Mouse (Mus musculus): ENCODE data around the gene Nfkbil1.

Nfkbil1 gene

DNA sequence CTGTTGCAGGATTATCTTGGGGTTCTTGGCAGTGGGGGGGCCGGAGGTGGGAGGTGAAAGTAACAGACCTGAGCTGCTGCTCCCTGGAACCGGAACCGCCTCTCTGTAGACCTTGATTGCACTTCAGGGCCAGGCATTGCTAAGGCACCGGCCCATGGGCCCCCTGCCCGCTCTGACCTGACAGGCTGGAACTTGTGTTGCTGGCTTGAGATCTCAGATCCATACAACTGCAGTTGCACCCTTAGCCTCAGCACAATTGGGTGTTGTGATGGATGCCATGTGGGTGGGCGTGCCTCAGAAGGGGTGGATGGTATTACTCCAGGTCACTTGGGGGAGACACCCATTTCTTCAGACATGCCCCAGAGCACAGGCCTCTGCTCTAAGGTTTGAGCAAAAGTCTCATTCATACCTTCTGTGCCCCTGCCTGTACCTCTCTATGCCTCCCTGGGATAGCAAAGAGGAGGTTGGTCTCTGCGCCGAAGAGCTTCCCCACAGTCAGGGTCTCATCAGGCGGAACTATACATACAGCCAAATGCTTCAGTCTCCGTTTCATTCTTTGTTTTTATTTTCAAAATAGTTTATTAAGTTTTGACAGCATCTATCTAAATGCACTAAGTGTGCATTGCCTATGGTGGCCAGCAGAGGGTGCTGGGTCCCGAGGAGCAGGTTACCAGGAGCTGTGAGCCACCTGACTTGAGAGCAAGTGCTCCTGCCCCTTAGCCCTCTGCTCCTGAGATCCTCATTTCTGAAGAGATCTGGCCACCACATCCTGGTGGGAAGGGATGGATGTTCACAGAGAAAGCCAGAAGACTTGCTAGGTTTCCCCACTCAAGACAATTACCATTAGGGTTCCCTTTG, 18.9 kb upstream of the Nfkbil1 start:
- no peak for ATAC-seq (ENCODE audit: low TSS enrichment)

DNA sequence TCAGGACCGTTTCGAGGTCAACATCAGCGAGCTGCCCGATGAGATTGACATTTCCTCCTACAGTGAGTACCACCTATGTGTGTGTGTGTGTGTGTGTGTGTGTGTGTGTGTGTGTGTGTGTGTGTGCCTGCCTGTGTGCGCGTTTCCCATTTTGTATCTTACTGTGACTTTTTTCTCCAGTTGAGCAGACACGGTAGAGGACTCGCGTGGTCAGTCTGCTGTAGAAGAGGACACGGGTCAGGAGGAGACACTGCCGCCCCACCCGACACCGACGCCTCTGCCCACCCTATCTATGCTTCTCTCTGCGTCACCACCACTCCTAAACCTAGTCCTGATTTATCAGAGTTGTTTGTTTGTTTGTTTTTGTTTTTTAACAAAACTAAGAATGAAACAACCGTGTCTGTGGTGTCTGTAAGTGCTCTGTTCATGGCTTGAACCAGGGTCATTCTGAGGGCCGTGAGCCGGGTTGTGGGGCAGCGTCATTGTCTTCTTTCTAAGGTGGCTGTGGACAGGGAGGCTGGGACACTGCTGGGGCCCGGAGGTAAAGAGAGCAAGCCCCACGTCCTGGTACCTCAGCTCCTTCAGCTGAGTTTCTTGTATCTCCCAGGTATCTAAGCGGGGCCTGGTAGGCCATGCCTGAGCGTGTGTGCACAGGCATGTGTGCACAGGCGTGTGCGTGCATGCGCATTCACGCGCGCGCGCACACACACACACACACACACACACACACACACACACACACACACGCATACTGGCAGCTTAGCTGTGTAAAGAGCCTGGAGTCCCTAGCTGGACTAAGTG, 17.9 kb upstream of the Nfkbil1 start:
- ATAC-seq (ENCODE audit: low TSS enrichment) = no peak

DNA sequence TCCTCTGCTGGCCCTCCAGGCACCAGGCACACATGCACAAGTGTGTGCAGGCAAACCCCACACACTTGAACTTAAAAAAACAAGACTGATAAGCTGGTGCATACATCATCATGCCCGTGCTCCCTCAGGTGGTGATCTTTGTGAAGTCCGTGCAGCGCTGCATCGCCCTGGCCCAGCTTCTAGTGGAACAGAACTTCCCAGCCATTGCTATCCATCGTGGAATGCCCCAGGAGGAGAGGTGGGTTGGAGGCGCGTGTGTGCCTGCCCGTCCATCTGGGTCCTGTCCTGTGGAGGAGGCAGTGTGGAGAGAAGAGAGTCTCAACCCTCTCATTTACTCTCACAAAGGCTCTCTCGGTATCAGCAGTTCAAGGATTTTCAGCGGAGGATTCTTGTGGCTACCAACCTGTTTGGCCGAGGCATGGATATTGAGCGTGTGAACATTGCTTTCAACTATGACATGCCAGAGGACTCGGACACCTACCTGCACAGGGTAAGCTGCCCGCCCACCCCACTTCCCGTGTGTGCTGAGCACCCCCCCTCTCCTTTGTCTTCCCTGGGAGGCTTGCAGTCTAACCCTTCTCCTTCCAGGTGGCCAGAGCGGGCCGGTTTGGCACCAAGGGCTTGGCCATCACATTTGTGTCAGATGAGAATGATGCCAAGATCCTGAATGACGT, 17.2 kb upstream of the Nfkbil1 start:
- ATAC-seq (ENCODE audit: low TSS enrichment) = 0 out of 2 replicates have a peak, but pooled peaks have one; percentile 29

DNA sequence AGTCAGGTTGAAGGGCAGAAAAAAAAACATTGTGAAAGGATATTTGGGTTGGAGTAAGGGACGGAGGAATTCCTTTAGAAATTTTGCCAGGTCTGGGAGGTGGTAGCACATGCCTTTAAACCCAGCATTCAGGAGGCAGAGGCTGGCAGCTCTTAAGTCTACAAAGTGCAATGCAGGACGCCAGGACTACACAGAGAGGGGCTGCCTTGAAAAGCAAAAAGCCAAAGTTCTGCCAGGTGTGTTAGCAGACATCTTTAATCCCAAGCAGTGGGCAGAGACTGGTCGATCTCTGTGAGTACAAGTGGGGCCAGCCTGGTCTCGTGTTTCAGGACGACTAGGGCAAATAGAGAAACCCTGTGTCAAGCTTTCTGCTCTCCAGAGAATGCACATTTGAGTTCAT, 16.4 kb upstream of the Nfkbil1 start:
- ATAC-seq (ENCODE audit: low TSS enrichment) = no peak

DNA sequence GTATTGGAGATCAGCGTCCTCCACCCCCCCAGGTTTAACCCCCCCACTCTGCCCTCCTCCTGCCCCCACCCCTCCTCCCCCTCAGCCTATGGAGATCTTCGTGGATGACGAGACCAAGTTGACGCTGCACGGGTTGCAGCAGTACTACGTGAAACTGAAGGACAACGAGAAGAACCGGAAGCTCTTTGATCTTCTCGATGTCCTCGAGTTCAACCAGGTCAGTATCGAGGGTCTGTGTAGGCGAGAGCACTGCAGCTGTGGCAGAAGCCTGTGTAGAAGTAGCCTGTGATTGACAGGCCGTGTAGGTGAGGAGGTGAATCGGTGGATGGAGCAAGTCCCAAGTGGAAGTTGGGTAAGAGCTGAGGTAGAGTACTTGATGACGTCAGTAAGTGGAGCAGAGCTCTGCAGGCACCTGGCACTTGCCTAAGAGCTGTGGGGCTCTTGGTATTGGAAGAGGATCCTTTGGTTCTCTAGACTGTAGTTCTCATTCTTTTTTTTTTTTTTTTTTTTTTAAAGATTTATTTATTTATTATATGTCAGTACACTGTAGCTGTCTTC, 15.6 kb upstream of the Nfkbil1 start:
- no peak for ATAC-seq (ENCODE audit: low TSS enrichment)

DNA sequence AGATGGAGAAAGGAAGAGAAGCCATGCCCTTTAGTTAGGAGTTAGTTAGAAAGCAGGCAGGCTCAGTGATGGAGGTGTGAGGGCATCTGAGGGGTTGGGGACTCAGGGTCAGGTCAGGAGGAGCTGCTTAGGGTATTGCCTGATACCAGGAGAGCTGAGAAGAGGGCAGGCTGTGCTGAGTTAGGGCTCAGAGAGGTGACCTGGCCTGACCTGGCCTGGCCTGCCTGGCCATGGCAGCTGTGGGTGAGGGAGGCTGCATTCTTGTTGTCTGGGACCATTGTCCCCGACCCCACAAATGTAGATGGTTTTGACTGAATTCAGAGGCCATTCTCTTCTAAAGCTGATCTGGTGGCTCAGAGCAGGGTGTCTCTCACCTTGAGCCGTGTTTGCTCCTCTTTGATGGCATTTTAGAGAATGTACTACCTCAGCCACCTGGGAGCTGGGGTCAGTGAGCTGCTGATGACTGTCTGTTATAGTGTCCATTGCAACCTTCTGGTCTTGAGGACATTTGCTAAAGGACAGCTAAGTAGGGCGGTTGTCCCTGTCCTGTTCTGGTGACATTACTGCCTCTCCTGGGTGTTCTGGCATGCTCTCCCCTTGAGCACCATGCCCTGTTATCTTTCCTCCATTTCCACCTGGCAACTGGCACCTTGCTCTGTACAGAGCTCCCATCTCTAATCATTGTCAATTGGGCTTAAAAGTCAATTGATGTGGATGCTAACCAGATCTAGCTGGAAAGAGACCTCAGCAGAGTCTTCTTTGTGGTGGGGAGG, 14.9 kb upstream of the Nfkbil1 start:
- ATAC-seq (ENCODE audit: low TSS enrichment) = no peak

DNA sequence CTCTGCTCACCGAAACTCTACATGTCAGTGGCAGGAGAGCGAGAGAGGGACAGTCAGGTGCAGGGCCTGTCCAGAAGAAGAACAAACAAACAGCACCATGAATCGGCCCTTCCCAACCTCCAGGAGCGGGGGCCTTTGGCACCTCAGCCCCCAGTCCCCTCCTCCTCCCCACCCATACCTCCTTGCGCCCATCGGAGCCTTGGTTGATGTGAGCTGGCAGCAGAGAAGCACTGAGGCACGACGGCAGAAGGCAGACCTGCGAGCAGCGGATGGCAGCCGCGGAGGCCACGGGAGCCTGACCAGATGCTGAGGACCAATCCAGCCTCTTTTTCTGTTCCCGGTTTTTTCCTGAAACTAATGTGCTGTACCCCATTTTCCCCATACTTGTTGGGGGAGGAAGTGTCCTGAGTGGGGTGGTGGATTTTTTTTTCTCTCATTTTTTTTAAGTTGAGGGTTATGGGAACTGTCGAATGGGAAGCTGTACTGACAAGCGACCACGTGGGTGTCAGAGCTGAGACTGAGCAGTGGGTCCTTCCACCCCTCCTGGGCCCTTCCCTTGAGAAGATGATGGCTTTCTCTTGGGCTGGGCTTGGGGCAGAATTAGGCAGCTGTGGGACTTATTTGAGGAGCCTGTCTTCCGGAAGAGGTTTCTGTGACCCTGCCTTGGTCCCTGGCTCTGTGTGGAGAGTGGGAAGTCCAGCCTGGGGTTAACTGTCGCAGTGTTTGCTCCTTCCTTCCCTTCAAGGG, 14.0 kb upstream of the Nfkbil1 start:
- ATAC-seq (ENCODE audit: low TSS enrichment) = no peak

DNA sequence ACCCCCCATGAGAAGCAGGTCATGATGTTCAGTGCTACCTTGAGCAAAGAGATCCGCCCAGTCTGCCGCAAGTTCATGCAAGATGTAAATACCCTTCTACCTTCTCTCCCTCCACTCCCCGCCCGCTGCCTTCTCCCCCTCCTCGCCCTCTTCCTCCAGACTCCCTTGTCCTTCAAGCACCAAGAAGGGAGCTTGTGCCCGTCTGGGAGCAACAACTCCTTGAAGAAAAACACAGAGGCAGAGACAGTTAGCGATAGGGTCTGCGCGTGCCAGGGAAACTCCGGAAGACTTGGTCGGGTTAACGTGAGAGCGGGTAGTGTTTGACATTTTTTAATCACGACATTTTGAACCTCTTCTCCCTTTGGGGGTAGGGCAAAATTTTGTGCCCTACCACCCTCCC, 13.4 kb upstream of the Nfkbil1 start:
- ATAC-seq (ENCODE audit: low TSS enrichment) = no peak

DNA sequence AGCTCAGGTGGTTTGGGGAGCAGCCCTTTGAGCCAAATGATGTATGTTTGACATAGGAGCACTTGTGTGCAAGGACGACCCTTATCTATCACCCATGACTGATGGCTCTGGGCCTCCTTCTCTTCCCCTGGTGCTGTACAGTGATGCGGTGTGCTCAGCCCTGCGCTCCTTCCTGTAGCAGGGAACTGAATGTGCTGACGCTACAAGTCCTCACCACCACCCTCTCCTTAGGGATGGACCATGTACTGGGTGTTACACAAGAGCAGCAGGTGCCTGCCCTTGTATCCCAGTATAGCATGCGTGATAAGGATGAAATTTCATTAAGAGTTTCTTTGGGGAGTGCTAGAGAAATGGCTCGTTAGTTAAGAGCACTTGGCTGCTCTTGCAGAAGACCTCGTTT, 11.6 kb upstream of the Nfkbil1 start:
- no peak for ATAC-seq (ENCODE audit: low TSS enrichment)

DNA sequence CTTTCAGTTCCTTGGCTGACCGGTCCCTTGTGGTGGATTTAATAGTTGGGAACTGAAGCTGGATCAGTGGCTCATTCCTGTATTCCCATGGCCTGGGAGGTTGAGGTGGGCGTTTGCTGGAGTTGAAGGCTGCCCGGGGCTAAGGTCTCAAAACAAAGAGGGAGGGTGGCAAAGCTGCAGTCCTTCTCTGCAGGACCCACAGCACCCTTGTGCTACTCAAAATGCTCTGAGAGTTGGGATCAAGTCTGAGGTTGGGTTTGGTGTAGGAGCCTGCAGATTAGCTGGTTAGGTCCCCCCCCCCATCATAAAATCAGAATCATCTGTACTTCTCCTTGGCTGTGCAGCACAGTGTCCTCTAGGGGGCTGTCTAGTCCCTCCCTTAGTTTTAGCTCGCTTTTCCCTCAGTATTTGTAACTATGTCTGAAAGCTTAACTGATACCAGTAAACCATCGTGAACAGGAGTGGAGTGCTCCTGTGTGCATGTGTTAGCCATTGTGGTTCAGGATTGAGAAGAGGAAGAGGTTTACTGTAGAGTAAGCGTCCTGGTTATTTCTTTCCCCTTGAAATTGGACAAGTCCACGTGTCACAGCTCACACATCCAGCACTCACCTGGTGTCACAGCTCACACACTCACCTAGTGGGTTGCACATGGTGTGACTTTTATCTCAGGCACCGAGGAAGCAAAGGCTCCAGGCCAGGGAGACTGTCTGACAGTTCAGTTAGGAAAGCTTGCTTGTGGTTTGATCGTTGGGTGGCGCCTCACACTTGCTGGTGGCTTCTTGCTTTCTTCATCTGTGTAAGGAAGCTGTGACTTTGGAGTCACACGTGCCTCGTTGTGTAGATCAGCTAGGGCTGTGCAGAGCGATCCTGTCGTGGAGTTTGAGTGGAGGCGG, 10.4 kb upstream of the Nfkbil1 start:
- ATAC-seq (ENCODE audit: low TSS enrichment) = no peak

DNA sequence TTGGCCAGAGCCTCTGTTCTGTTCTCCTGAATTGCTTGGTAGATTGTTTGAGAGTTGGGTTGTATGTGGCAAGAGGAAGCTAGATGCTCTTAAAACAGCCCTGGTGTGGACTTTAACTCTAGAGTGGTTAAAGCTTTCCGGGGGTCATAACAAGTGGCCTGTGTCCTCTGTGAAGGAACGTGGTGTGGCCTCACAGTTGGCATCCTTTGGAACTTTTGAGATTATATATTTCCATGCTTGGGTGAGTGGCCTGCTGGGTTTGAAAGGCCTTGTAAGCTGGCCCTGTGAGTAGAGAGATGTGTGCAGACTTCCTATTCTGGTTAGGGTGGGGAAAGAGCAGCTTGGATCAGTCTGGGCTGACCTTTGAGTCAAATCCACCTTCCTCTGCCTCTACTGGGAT, 9.4 kb upstream of the Nfkbil1 start:
- ATAC-seq (ENCODE audit: low TSS enrichment) = no peak

DNA sequence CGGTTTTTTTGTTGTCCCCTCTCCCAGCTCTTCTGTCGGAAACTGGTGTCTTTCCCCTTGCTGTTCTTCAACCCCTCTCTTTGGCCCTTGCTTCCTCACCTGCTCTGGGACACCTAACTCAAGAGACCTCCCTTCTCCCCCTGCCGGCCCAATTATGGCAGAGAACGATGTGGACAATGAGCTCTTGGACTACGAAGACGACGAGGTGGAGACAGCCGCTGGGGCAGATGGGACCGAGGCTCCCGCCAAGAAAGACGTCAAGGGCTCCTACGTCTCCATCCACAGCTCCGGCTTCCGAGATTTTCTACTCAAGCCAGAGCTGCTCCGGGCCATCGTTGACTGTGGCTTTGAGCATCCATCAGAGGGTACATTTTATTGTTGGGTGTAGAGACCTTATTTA, 7.5 kb upstream of the Nfkbil1 start:
- ATAC-seq (ENCODE audit: low TSS enrichment) = no peak

DNA sequence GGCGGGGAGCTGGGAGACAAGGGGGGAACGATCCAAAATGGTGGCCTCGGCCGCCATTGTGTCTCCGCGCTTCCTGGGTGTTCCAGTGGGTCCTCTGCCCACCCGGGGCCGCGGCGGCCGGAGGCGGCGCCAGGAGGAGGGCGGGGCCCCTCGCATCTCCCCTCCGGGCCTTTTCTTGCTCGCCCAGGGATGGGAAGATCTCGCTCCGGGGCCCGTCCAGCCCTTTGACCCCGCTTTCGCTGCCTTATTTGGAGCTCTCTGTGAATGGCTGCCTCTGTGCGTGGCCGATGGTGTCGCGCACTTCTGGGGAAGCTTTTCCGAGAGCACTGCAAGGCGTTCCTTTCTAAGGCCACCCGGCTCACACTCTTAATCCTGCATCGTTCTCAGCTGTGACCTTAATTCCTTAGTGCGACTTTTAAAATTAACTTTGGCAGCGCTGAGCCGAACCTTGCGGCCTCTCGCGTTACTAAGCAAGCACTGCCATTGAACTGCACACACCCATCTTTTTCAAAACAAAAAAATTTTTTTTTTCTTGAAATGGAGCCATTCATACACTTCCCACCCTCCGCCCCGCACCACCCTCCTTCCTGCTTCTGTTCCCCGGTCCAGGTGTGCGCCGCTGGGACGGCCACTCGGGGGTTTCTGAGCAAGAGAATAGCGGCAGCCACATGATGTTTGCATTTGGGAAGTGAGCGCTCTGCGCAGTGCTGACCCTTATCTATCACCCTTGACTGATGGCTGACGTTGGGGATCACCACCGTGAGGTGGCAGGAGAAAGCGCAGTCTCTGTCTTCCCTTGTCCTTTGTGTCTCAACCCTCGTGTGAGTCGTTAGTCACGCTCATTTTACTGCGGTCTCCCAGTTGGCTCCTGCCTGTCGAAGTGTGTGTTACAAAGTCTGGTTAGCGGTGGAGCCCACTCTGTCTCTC, 6.7 kb upstream of the Nfkbil1 start:
- peak; percentile 27 for ATAC-seq (ENCODE audit: low TSS enrichment)

DNA sequence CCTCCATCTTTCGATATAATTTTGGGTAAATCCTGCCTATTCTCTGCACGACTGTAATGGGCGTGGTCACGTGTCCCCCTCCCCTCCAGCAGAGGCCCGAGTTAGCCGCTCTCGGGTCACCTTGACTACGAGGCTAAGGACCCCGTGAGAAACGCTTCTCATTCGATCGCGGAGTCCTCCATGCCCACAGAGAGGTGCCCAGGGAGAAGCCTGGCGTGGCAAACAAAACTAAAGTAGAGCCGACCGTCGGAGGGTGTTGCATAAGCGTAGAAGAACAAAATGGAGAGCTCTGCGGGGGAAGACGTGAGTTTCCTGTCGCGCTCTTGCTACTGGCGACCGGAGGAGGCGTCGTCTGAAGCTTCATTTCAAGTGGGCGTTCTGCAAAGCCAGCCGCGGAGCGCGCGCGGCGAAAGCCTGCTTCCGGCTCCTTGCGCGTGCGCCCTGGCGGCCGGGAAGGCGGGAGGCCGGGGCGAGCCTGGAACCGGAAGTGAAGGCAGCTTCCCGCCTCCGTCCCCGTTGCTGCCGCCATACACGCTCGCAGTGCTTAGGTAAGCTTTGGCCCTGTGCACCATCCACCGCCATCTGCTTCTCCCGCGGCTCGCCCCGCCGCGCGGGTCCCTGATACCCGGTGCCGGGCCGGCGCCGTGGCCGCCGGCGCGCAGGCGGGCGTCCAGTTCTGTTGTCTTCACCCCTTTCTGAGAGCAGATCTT, 5.9 kb upstream of the Nfkbil1 start, which contains the start of gene Ddx39b:
Gene Ddx39b (plus strand): TSS at position 442 of the 710 bp plus-strand sequence.
- ATAC-seq (ENCODE audit: low TSS enrichment) = peak; percentile 71

DNA sequence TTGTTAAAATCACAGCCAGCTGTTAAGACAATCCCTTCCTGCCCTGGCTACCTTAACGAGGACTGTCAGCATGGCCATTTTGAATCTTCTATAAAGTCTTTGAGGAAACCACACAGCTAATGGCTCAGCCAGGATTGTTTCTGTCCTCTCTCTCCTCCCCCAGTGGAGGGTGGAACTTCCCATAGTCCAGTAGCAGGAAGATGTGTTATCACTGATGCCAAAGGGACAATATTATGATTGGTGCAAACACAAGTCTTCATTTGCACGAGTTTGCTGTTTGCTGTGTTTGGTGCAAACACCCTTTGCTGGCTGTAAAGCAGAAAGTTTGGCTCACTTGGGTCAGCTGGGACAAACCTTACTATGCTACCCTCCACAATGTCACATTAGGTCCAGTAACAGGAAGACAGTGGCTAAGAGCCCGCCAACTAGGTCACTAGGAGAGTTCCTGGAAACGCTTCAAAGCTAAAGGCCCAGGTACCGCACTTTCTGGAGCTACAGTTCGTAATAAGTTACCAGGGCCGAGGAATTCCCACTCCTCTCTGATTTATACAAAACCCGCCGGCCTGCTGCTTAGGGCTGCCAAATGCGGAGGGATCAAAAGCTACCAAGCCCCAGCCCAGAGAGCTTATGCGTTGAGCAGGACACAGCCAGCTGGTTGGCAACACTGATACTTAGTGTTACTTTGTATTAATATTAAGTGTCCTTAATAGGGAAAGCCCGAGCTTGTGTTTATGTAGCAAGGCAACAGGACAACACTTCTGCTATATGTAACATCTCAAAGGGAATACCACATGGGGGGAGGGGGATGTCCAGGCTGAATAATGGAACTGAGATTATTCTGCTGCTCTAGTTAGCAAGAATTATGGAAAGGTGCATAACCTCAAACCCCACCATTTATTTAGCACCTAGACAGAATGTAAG, 5.1 kb upstream of the Nfkbil1 start:
- no peak for ATAC-seq (ENCODE audit: low TSS enrichment)

DNA sequence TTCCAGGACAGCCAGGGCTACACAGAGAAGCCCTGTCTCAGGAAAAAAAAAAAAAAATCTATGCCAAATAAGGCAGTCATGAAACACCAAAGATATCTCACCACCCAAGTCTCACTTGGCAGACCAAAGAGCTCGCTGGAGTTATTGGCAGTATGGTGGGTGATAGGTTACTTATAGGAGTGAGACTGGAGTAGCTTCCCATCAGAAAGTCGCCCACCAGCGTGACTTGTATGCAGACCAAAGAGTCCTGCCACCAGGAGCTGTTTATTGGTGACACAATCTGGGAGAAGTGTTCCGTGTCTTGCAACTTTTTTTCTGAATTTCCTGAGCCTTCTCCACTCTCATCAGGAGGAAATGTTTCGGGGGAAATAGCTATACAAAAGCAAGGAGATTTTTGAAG, 4.1 kb upstream of the Nfkbil1 start:
- no peak for ATAC-seq (ENCODE audit: low TSS enrichment)

DNA sequence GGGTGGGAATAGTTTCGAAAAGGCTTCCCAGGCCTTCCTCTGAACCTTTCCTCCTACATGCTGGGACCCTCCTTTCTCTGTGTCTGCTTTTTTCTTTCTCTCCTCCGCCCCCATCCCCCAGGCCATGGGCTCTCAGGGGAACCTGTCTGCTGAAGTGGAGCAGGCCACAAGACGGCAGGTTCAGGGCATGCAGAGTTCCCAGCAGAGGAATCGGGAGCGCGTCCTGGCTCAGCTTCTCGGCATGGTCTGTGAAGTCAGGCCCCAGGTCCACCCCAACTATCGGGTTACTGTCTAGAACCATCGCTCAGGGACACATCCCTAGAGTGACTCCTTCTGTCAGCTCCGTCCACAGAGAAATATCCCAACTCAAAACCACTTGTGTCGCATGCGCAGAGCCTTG, 1.9 kb upstream of the Nfkbil1 start:
- ATAC-seq (ENCODE audit: low TSS enrichment) = no peak
